Mouse (Mus musculus): Measurements from ENCODE around the gene Chrne.
"Not testable (repeated sequence)": the region's sequence is repeated elsewhere in the genome, so short reads cannot be mapped to it uniquely, and the experiment has no call there.

Gene Chrne

GRCm38 (mm10) chr11:70594253-70594989 lies 24.6 kb downstream of the Chrne start:
- in situ Hi-C loops (cut with MboI, MseI) = no loop called here

- in situ Hi-C loops (cut with MboI, MseI) = no loop called here
Measured at GRCm38 (mm10) chr11:70591733-70592132, 27.3 kb downstream of the Chrne start.

- in situ Hi-C loops (cut with MboI, MseI) = no loop called here
Measured at GRCm38 (mm10) chr11:70586954-70587353, 32.1 kb downstream of the Chrne start.

GRCm38 (mm10) chr11:70586261-70586660 lies 32.8 kb downstream of the Chrne start:
- in situ Hi-C loops (cut with MboI, MseI) = no loop called here

- in situ Hi-C loops (cut with MboI, MseI) = no loop called here
Measured at GRCm38 (mm10) chr11:70585457-70585856, 33.6 kb downstream of the Chrne start.

- in situ Hi-C loops (cut with MboI, MseI) = no loop called here
Measured at GRCm38 (mm10) chr11:70583775-70584174, 35.2 kb downstream of the Chrne start.

GRCm38 (mm10) chr11:70583022-70583714 lies 35.8 kb downstream of the Chrne start:
- in situ Hi-C loops (cut with MboI, MseI) = no loop called here

GRCm38 (mm10) chr11:70582196-70582595 lies 36.8 kb downstream of the Chrne start:
- in situ Hi-C loops (cut with MboI, MseI) = no loop called here

GRCm38 (mm10) chr11:70580921-70581320 lies 38.1 kb downstream of the Chrne start:
- in situ Hi-C loops (cut with MboI, MseI) = no loop called here

GRCm38 (mm10) chr11:70580358-70580720 lies 38.7 kb downstream of the Chrne start:
- in situ Hi-C loops (cut with MboI, MseI) = no loop called here

- in situ Hi-C loops (cut with MboI, MseI) = no loop called here
Measured at GRCm38 (mm10) chr11:70579710-70580357, 39.2 kb downstream of the Chrne start.

- in situ Hi-C loops (cut with MboI, MseI) = no loop called here
Measured at GRCm38 (mm10) chr11:70578962-70579361, 40.1 kb downstream of the Chrne start.

- in situ Hi-C loops (cut with MboI, MseI) = no loop called here
Measured at GRCm38 (mm10) chr11:70577201-70577600, 41.8 kb downstream of the Chrne start.

- in situ Hi-C loops (cut with MboI, MseI) = no loop called here
Measured at GRCm38 (mm10) chr11:70573872-70574271, 45.1 kb downstream of the Chrne start.

- in situ Hi-C loops (cut with MboI, MseI) = no loop called here
Measured at GRCm38 (mm10) chr11:70572348-70572902, 46.6 kb downstream of the Chrne start.

- in situ Hi-C loops (cut with MboI, MseI) = no loop called here
Measured at GRCm38 (mm10) chr11:70571641-70572040, 47.4 kb downstream of the Chrne start.

- in situ Hi-C loops (cut with MboI, MseI) = not testable (repeated sequence)
Measured at GRCm38 (mm10) chr11:70570614-70571013, 48.4 kb downstream of the Chrne start.

- in situ Hi-C loops (cut with MboI, MseI) = no loop called here
Measured at GRCm38 (mm10) chr11:70566586-70566985, 52.4 kb downstream of the Chrne start.
